ENCODE assay signal across 8 mouse cellular contexts in the genomic region with DNA sequence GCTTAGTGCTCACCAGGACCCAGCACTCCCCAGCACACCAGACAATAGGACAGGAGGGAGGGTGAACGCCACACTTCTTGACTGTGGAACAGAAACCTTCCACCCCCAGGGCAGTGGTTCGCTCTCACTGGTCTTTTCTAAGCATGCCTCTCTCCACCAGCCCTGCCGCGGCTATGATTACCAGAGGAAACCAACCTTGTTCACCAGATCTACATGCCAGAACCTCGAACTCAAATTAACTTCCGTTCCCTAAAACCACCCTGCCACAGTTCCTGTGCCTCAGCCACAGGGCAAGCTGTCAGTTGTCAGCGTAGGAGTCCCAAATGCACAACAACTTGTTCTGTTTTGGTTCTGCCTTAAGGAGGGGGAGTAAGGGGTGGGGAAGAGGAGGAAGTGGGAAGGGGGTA. TPM values are rescaled to one million over a fixed set of nuclear protein-coding genes. Genes with fewer than 3 reads are reported as not detected.
A peak's percentile ranks its signal among the peaks of the same experiment; 100 is the strongest.
DNase-seq lines count a peak whose midpoint lies in the region; ATAC-seq and TF ChIP-seq lines count a peak whose summit lies in the region.

No protein-coding gene starts in this region.

- H3K4me2 ChIP-seq in kidney, embryonic 14.5 days (replicated peaks; ENCODE audit: low read depth, low read length): peak overlapping the region; percentile 21; the same call in 1 of the 2 replicates
- 0 out of 2 replicates have a peak overlapping the region, but pooled peaks have one; percentile 9 for H3K4me2 ChIP-seq in midbrain, postnatal 0 days (ENCODE audit: low read depth, low read length, poor library complexity, severe bottlenecking)

- H3K4me1 ChIP-seq in kidney, embryonic 14.5 days (ENCODE audit: control insufficient read depth, insufficient read depth, low read length): no peaks in the 10 kb centered on the region
- peaks cover 14% of the 10 kb centered on the region for H3K4me1 ChIP-seq in limb, embryonic 10.5 days
- no peaks in the 10 kb centered on the region for H3K4me1 ChIP-seq in midbrain, postnatal 0 days (ENCODE audit: insufficient read depth, low read length)
- H3K4me1 ChIP-seq in cerebellum, adult 2 months (ENCODE audit: control insufficient read depth, insufficient read depth, low read length): no peaks in the 10 kb centered on the region

- no peak for TF ChIP-seq POLR2A in cerebellum, adult 2 months (IDR thresholded peaks at IDR 0.05; ENCODE audit: borderline replicate concordance, insufficient read depth, low read length)

- no peak for DNase-seq in kidney, postnatal 36 days
- DNase-seq in embryo, embryonic 10 days (ENCODE audit: low spot score): peak; percentile 15
- peak; percentile 37 for DNase-seq in limb, embryonic 10.5 days (ENCODE audit: low spot score)
- DNase-seq in midbrain, postnatal 0 days (ENCODE audit: low spot score): no peak
- DNase-seq in left cerebral cortex, postnatal 14 days (ENCODE audit: low spot score in 2 of 2): no peak
- DNase-seq in cerebellum, postnatal 10 days: no peak
- no peak for DNase-seq in cerebellum, adult 2 months

- no peaks in the 10 kb centered on the region for H3K27me3 ChIP-seq in kidney, embryonic 14.5 days (ENCODE audit: control insufficient read depth, insufficient read depth, low read length)
- H3K27me3 ChIP-seq in limb, embryonic 10.5 days (ENCODE audit: low read depth, poor library complexity, severe bottlenecking): no peaks in the 10 kb centered on the region
- H3K27me3 ChIP-seq in midbrain, postnatal 0 days (ENCODE audit: insufficient read depth, low read length): no peaks in the 10 kb centered on the region
- H3K27me3 ChIP-seq in cerebellum, adult 2 months (ENCODE audit: control insufficient read depth, insufficient read depth, low read length): no peaks in the 10 kb centered on the region

- TF ChIP-seq CTCF in midbrain, postnatal 0 days (IDR thresholded peaks at IDR 0.05): no peak
- TF ChIP-seq CTCF in cerebellum, adult 2 months (IDR thresholded peaks at IDR 0.05; ENCODE audit: borderline replicate concordance, insufficient read depth, low read depth, low read length): no peak

- no peak overlapping the region for H3K27ac ChIP-seq in kidney, embryonic 14.5 days (ENCODE audit: low read depth, low read length)
- no peak overlapping the region for H3K27ac ChIP-seq in limb, embryonic 10.5 days
- H3K27ac ChIP-seq in midbrain, postnatal 0 days (ENCODE audit: low read depth, low read length): no peak overlapping the region
- H3K27ac ChIP-seq in cerebellum, adult 2 months (ENCODE audit: insufficient read depth, low read length): no peak overlapping the region

- no peak overlapping the region; the same call in 1 of the 2 replicates for H3K4me3 ChIP-seq in kidney, embryonic 14.5 days (ENCODE audit: low read length)
- H3K4me3 ChIP-seq in limb, embryonic 10.5 days: peak overlapping the region; percentile 34
- H3K4me3 ChIP-seq in midbrain, postnatal 0 days (ENCODE audit: low read depth, low read length): no peak overlapping the region
- no peak overlapping the region for H3K4me3 ChIP-seq in cerebellum, adult 2 months (replicated peaks; ENCODE audit: insufficient read depth, low read depth, low read length)

- H3K9ac ChIP-seq in kidney, embryonic 14.5 days (ENCODE audit: low read depth, low read length): no peak overlapping the region
- H3K9ac ChIP-seq in midbrain, postnatal 0 days (replicated peaks; ENCODE audit: low read length, poor library complexity, severe bottlenecking): no peak overlapping the region

- ATAC-seq in kidney, embryonic 14.5 days (ENCODE audit: low FRiP score, low TSS enrichment): peak; percentile 70
- no peak for ATAC-seq in midbrain, postnatal 0 days (ENCODE audit: low FRiP score)

- intact Hi-C loops in left cerebral cortex, postnatal 14 days (cut with DNase I): no loop called here

- H3K36me3 ChIP-seq in kidney, embryonic 14.5 days (ENCODE audit: control insufficient read depth, insufficient read depth, low read length): no peaks in the 10 kb centered on the region
- no peaks in the 10 kb centered on the region for H3K36me3 ChIP-seq in limb, embryonic 10.5 days
- no peaks in the 10 kb centered on the region for H3K36me3 ChIP-seq in midbrain, postnatal 0 days (ENCODE audit: insufficient read depth, low read length)

- 6% methylated on average over 7 of the region's 7 CpGs for WGBS in kidney, embryonic 14.5 days
- 9% methylated on average over 7 of the region's 7 CpGs for WGBS in limb, embryonic 10.5 days
- 8% methylated on average over 7 of the region's 7 CpGs for WGBS in midbrain, postnatal 0 days
- WGBS in cerebellum, adult 2 months: 28% methylated on average over 7 of the region's 7 CpGs

- 0 out of 2 replicates have a peak, but pooled peaks cover 3% of the 10 kb centered on the region for H3K9me3 ChIP-seq in kidney, embryonic 14.5 days (ENCODE audit: control insufficient read depth, low read length)
- H3K9me3 ChIP-seq in limb, embryonic 10.5 days (replicated peaks): no peaks in the 10 kb centered on the region
- no peaks in the 10 kb centered on the region for H3K9me3 ChIP-seq in midbrain, postnatal 0 days (ENCODE audit: low read length)

RNA-seq across cellular contexts. Expression of a gene that starts 12.4 kb away (rescaled TPM):
- not detected in 2 replicates for polyA plus RNA-seq in kidney, embryonic 14.5 days (2014; fragmentation: Nextera tagmentation; extraction: Ambion mirVana)
- not detected in 2 replicates for polyA plus RNA-seq in limb, embryonic 10.5 days (2016; fragmentation: Nextera tagmentation; extraction: Ambion mirVana)
- not detected in 2 replicates for total RNA-seq in midbrain, postnatal 0 days (2014; rRNA removed)
- polyA plus RNA-seq in midbrain, postnatal 0 days (2015; fragmentation: Nextera tagmentation; extraction: Ambion mirVana): not detected in 2 replicates
- total RNA-seq in left cerebral cortex, postnatal 14 days (2021): not detected
- polyA plus RNA-seq in cerebellum, adult 2 months (2012; rRNA removed): not detected in 2 replicates

RNA-seq across cellular contexts. Expression of a gene that starts 24.9 kb away (rescaled TPM):
- polyA plus RNA-seq in kidney, embryonic 14.5 days (2014; fragmentation: Nextera tagmentation; extraction: Ambion mirVana): not detected in 2 replicates
- not detected in 2 replicates for polyA plus RNA-seq in limb, embryonic 10.5 days (2016; fragmentation: Nextera tagmentation; extraction: Ambion mirVana)
- not detected in 2 replicates for total RNA-seq in midbrain, postnatal 0 days (2014; rRNA removed)
- 0.44 and 1.2 TPM in 2 replicates for polyA plus RNA-seq in midbrain, postnatal 0 days (2015; fragmentation: Nextera tagmentation; extraction: Ambion mirVana)
- total RNA-seq in left cerebral cortex, postnatal 14 days (2021): not detected
- polyA plus RNA-seq in cerebellum, adult 2 months (2012; rRNA removed): 0.21 and 0.26 TPM in 2 replicates

RNA-seq across cellular contexts. Expression of a gene that starts 50.2 kb away (rescaled TPM):
- not detected in 2 replicates for polyA plus RNA-seq in kidney, embryonic 14.5 days (2014; fragmentation: Nextera tagmentation; extraction: Ambion mirVana)
- polyA plus RNA-seq in limb, embryonic 10.5 days (2016; fragmentation: Nextera tagmentation; extraction: Ambion mirVana): not detected in 2 replicates
- total RNA-seq in midbrain, postnatal 0 days (2014; rRNA removed): not detected in 2 replicates
- polyA plus RNA-seq in midbrain, postnatal 0 days (2015; fragmentation: Nextera tagmentation; extraction: Ambion mirVana): 0.18 and 0.19 TPM in 2 replicates
- total RNA-seq in left cerebral cortex, postnatal 14 days (2021): not detected
- not detected in 2 replicates for polyA plus RNA-seq in cerebellum, adult 2 months (2012; rRNA removed)

RNA-seq across cellular contexts. Expression of a gene that starts 51.0 kb away (rescaled TPM):
- 21.3 and 23.6 TPM in 2 replicates for polyA plus RNA-seq in kidney, embryonic 14.5 days (2014; fragmentation: Nextera tagmentation; extraction: Ambion mirVana)
- polyA plus RNA-seq in limb, embryonic 10.5 days (2016; fragmentation: Nextera tagmentation; extraction: Ambion mirVana): 6.7 and 7.8 TPM in 2 replicates
- total RNA-seq in midbrain, postnatal 0 days (2014; rRNA removed): 5.6 TPM in 1 of 2 replicates, not detected in the other
- polyA plus RNA-seq in midbrain, postnatal 0 days (2015; fragmentation: Nextera tagmentation; extraction: Ambion mirVana): 4.7 and 5.1 TPM in 2 replicates
- total RNA-seq in left cerebral cortex, postnatal 14 days (2021): 1 to 10 TPM; 2.5 to 4.7 TPM
- 4.7 and 5.4 TPM in 2 replicates for polyA plus RNA-seq in cerebellum, adult 2 months (2012; rRNA removed)

Comparison
In these comparisons a context has a peak if more than half of its experiments do, and no peak if none do; other contexts are left out.
1. DNase-seq: peak in embryo, embryonic 10 days (single experiment) and limb, embryonic 10.5 days (single experiment); none in kidney, postnatal 36 days (0 of 2), midbrain, postnatal 0 days (single experiment), left cerebral cortex, postnatal 14 days (0 of 2), cerebellum, postnatal 10 days (0 of 2) and cerebellum, adult 2 months (0 of 2).